Mouse (Mus musculus) thymus, adult 2 months (tissue): ENCODE measurements around the gene Brms1.
"Not testable (repeated sequence)": the region's sequence is repeated elsewhere in the genome, so short reads cannot be mapped to it uniquely, and the experiment has no call there.

ENCODE experiments used
- CTCF ChIP-seq: fragments of 200-500 bp; IDR thresholded peaks from 2 replicates; pipeline ENCODE4 v1.5.1; 2012; ENCODE audit warnings: mild to moderate bottlenecking, control low read depth, low read length, moderate library complexity, borderline replicate concordance; ENCODE audit not compliant: control insufficient read depth, poor library complexity, insufficient read depth; ENCODE audit errors: extremely low read depth
- POLR2A ChIP-seq: fragments of 200-500 bp; IDR thresholded peaks from 2 replicates; pipeline ENCODE4 v1.6.1; 2012; ENCODE audit warnings: mild to moderate bottlenecking, low read length, control low read depth, moderate library complexity; ENCODE audit not compliant: control insufficient read depth, poor library complexity, insufficient read depth; ENCODE audit errors: extremely low read depth

DNA sequence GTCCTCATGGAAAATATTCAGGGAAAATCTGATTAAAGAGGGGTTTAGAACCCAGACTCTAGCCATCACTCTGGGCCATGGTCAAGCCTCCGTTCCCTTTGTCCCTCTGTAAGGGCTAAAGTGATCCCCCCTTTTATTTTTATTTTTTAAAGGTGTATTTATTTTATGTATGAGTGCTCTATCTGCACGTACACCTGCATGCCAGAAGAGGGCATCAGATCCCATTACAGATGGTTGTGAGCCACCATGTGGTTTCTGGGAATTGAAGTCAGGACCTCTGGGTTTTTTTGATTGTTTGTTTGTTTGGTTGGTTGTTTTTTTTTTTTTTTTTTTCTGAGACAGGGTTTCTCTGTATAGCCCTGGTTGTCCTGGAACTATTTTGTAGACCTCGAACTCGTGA lies 45.4 kb downstream of the Brms1 start:
- not testable (repeated sequence) for TF ChIP-seq POLR2A, CTCF
